Mouse (Mus musculus) inflammation-experienced regulatory T-cells (primary cell): ENCODE measurements around the gene Myh10. TPM values are rescaled to one million over a fixed set of nuclear protein-coding genes. Genes with fewer than 3 reads are reported as not detected.

ENCODE experiments used
- polyA plus RNA-seq, 2 experiments: library from polyadenylated mRNA; unstranded; fragments of 100-300 nt; shearing (Covaris generic); gene quantifications; one replicate each; pipeline ENCODE4 v1.2.1; 2017

The Myh10 gene
- 1 to 10 TPM in 1 of 2 experiments, under 1 TPM in 1; 0.96 to 2.1 TPM for polyA plus RNA-seq

GRCm38 (mm10) chr11:68691321-68692009 is at the start of gene Myh10:
Myh10 (plus strand) TSS chr11:68691559.

Other genes starting within 250 kb of the Myh10 start
- gene Pik3r6, start 188.5 kb upstream of the Myh10 start, polyA plus RNA-seq, result 1 to 10 TPM in 1 of 2 experiments, under 1 TPM in 1; 0.28 to 1.5 TPM
- gene Mfsd6l, start 135.4 kb upstream of the Myh10 start, polyA plus RNA-seq, result not detected
- gene Ccdc42, start 104.5 kb upstream of the Myh10 start, polyA plus RNA-seq, result under 1 TPM in 1 of 2 experiments, not detected in 1; 0.53 TPM
- 10 to 100 TPM; 58.3 to 68.8 TPM for gene Ndel1, start 180.3 kb downstream of the Myh10 start, polyA plus RNA-seq
- gene Rnf222, start 197.0 kb downstream of the Myh10 start, polyA plus RNA-seq, result under 1 TPM in 1 of 2 experiments, not detected in 1; 0.13 TPM
- 100 to 1,000 TPM; 738 to 754 TPM for gene Rpl26, start 210.0 kb downstream of the Myh10 start, polyA plus RNA-seq
- 1 to 10 TPM in 1 of 2 experiments, under 1 TPM in 1; 0.51 to 4.0 TPM for gene Odf4, start 235.5 kb downstream of the Myh10 start, polyA plus RNA-seq